Mouse (Mus musculus) hindbrain, postnatal 0 days (tissue): ENCODE results near the gene Large1. TPM values are rescaled to one million over a fixed set of nuclear protein-coding genes. Genes with fewer than 3 reads are reported as not detected.
"Not testable (repeated sequence)": the region's sequence is repeated elsewhere in the genome, so short reads cannot be mapped to it uniquely, and the experiment has no call there.

Source experiments
- ATAC-seq: fragments of 200-750 bp; cut with Nextera tagmentation; 2 replicates; pipeline ENCODE4 v1.8.0; 2017; ENCODE audit warnings: mild to moderate bottlenecking, moderate TSS enrichment, moderate library complexity
- DNase-seq: peaks from one replicate; pipeline ENCODE4 v3.0.0-alpha.2; 2015; ENCODE audit warnings: low spot score
- H3K27ac ChIP-seq: fragments of 300-500 bp; sonication (generic); 2 replicates; pipeline ENCODE4 v1.5.1; 2014; ENCODE audit warnings: mild to moderate bottlenecking
- H3K27me3 ChIP-seq: fragments of 300-500 bp; sonication (generic); 2 replicates; pipeline ENCODE4 v1.6.1; 2014; ENCODE audit warnings: low read length, mixed read lengths; ENCODE audit not compliant: insufficient read depth
- H3K36me3 ChIP-seq: fragments of 300-500 bp; sonication (generic); 2 replicates; pipeline ENCODE4 v1.6.1; 2014; ENCODE audit warnings: low read length, mixed read lengths; ENCODE audit not compliant: insufficient read depth
- H3K4me1 ChIP-seq: fragments of 300-500 bp; sonication (generic); 2 replicates; pipeline ENCODE4 v1.6.1; 2014; ENCODE audit warnings: antibody characterized with exemption, low read length, mixed read lengths; ENCODE audit not compliant: insufficient read depth
- H3K4me2 ChIP-seq: fragments of 300-500 bp; sonication (generic); 2 replicates; pipeline ENCODE4 v1.6.1; 2014; ENCODE audit warnings: low read depth, mild to moderate bottlenecking, low read length, moderate library complexity, mixed read lengths
- H3K4me3 ChIP-seq: fragments of 300-500 bp; sonication (generic); 2 replicates; pipeline ENCODE4 v1.5.1; 2014; ENCODE audit warnings: low read length
- H3K9ac ChIP-seq: fragments of 300-500 bp; sonication (generic); replicated peaks from 2 replicates; pipeline ENCODE4 v1.6.1; 2014; ENCODE audit warnings: mild to moderate bottlenecking, low read length, moderate library complexity, mixed read lengths
- H3K9me3 ChIP-seq: fragments of 300-500 bp; sonication (generic); 2 replicates; pipeline ENCODE4 v1.6.1; 2016; ENCODE audit warnings: low read length, mixed read lengths
- CTCF ChIP-seq: IDR thresholded peaks from 2 replicates; pipeline ENCODE4 v1.5.1; 2016; ENCODE audit warnings: antibody characterized with exemption, control low read depth, low read depth
- WGBS: fragments of 180-500 bp; shearing (Covaris S2); extraction: QIAGEN DNeasy Blood & Tissue Kit; methylation state at CpG from one replicate; pipeline ENCODE4 v1.1.7; 2014; 5-methylcytosine and 5-hydroxymethylcytosine counted together
- polyA plus RNA-seq: library from polyadenylated mRNA; unstranded; fragments of >200 nt; fragmentation: Nextera tagmentation; extraction: Ambion mirVana; gene quantifications from 2 replicates; pipeline ENCODE4 v1.2.1, GENCODE M21; 2015
- total RNA-seq: library from RNA; depleted of rRNA; stranded (reverse); fragments of >200 nt; gene quantifications from 2 replicates; pipeline ENCODE4 v1.2.3, GENCODE M21; 2014

The Large1 gene
- total and polyA plus RNA-seq, 2 experiments from 2014 or later: 13.4 to 97.9 TPM

DNA sequence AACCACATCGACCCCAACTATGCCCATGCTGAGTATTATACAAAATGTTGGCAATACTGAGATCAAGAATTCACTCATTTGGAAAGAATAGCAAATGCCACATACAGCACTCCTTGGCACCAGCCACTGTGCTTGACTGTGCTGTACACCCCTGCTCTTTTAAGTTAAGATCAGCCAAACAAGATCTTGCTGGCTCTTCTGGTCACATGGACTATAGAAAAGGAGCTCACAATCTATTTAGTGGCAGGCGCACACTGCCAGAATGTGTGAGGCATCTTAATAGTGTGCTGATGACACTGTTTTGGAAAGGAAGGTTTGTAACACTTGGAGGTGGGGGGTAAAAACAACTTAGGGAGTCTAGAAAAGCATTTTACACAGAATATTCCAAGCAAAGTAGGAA, 337.0 kb downstream of the Large1 start:
- no peaks in the 10 kb centered on the region for H3K36me3 ChIP-seq
- ATAC-seq (no peak), DNase-seq (no peak)
- H3K27me3 ChIP-seq: no peaks in the 10 kb centered on the region
- WGBS: 70% methylated on average over 2 of the region's 2 CpGs
- no peak overlapping the region for H3K4me2 ChIP-seq
- H3K4me3 ChIP-seq: no peak overlapping the region
- no peaks in the 10 kb centered on the region for H3K9me3 ChIP-seq
- H3K9ac ChIP-seq: no peak overlapping the region
- no peak overlapping the region for H3K27ac ChIP-seq
- H3K4me1 ChIP-seq: no peaks in the 10 kb centered on the region
- TF ChIP-seq CTCF: no peak

DNA sequence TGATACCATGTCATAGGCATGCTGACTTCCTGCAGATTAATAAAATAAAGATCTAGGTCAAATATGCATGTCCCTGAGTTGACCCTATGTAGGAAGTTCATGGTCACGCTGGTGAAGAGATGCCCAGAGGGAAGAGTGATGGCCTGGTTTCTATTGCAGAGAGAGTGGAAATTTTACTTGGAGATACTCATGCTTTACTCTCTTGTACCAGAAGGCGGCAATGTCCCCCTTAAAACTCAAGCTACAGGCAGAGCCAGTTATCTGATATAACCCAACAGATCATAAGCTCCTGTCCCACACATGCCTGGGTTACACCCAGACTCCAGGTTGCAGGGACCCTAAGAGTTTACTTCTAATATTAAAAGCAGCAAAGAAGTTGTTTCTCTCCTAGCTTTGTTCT, 345.9 kb downstream of the Large1 start:
- Histone ChIP-seq H3K9me3 (no peaks in the 10 kb centered on the region), H3K36me3 (no peaks in the 10 kb centered on the region), H3K27ac (no peak overlapping the region), H3K4me2 (no peak overlapping the region), H3K4me1 (no peaks in the 10 kb centered on the region), H3K9ac (no peak overlapping the region), H3K27me3 (no peaks in the 10 kb centered on the region), H3K4me3 (no peak overlapping the region)
- peak; percentile 52 for DNase-seq
- ATAC-seq: peak; percentile 64; the same call in 1 of the 2 replicates
- TF ChIP-seq CTCF: peak; percentile 66
- WGBS: 65% methylated on average over 2 of the region's 2 CpGs

DNA sequence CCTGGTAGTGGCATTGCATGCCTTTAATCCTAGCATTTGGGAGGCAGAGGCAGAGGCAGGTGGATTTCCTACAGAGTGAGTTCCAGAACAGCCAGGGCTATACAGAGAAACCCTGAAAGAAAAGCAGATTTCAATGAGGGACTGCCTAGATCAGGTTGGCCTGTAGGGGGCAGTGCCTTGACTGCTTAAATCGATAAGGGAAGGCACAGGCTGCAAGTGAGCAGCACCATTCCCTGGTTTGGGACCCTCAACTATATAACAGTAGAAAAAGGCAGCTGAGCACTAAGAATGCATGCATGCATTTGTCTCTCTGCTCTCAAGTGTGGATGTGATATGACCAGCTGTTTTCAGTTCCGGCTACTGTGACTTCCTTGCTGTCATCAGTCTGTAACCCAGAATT, 349.5 kb downstream of the Large1 start:
- Histone ChIP-seq H3K4me3 (no peak overlapping the region), H3K9me3 (no peaks in the 10 kb centered on the region), H3K36me3 (no peaks in the 10 kb centered on the region), H3K27ac (no peak overlapping the region), H3K4me1 (no peaks in the 10 kb centered on the region), H3K4me2 (no peak overlapping the region), H3K9ac (no peak overlapping the region), H3K27me3 (no peaks in the 10 kb centered on the region)
- peak; percentile 63 for DNase-seq
- 53% methylated on average over 2 of the region's 2 CpGs for WGBS
- TF ChIP-seq CTCF: peak; percentile 76
- ATAC-seq: peak; percentile 62; the same call in 1 of the 2 replicates

DNA sequence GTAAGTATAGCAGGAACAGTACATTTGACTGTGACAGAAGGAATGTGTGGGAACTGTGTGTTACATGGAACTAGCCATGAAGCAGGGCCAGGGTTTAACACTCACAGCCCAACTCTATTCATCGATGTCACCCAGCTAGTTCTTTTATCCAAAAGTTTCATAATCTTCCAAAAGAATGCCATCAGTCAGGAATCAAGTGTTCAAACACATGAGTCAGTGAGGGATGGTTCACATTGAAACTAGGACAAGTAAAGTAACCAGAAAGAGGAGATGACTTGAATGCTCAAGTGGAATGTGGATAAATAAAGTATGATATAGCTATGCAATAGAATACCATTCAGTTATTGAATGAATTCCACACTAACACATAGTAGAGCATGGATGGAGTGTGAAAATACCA, 359.5 kb downstream of the Large1 start:
- ATAC-seq: no peak
- WGBS: 93% methylated on average over 1 of the region's 1 CpGs
- no peak for TF ChIP-seq CTCF

DNA sequence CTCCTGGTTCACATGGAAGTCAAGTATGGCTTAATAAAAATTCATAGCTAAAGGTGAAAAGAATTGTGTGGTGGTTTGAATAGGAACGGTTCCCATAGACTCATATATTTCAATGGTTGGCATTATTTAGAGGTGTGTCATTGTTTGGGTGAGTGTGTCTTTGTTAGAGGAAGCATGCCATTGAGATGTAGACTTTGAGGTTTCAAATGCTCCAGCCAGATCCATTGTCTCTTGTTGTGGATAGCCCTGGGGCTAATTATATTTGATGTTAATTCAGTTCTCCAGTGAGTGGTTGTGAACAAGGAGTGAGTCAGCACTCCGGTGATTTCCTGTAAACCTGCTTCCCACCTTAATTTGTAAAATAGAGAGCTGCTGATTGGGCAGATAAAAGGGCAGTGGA, 362.9 kb downstream of the Large1 start:
- Histone ChIP-seq H3K27ac (no peak overlapping the region), H3K4me2 (no peak overlapping the region), H3K27me3 (no peaks in the 10 kb centered on the region), H3K4me3 (no peak overlapping the region), H3K36me3 (no peaks in the 10 kb centered on the region), H3K4me1 (no peaks in the 10 kb centered on the region), H3K9ac (no peak overlapping the region), H3K9me3 (no peaks in the 10 kb centered on the region)
- ATAC-seq: no peak
- WGBS: 80% methylated on average over 2 of the region's 2 CpGs
- no peak for DNase-seq
- TF ChIP-seq CTCF: no peak

More for the DNA sequence above, 359.5 kb downstream of the Large1 start:
- Histone ChIP-seq H3K36me3 (no peaks in the 10 kb centered on the region), H3K4me1 (no peaks in the 10 kb centered on the region), H3K27me3 (no peaks in the 10 kb centered on the region), H3K4me2 (no peak overlapping the region), H3K4me3 (no peak overlapping the region), H3K9ac (no peak overlapping the region), H3K27ac (no peak overlapping the region), H3K9me3 (no peaks in the 10 kb centered on the region)
- no peak for DNase-seq

DNA sequence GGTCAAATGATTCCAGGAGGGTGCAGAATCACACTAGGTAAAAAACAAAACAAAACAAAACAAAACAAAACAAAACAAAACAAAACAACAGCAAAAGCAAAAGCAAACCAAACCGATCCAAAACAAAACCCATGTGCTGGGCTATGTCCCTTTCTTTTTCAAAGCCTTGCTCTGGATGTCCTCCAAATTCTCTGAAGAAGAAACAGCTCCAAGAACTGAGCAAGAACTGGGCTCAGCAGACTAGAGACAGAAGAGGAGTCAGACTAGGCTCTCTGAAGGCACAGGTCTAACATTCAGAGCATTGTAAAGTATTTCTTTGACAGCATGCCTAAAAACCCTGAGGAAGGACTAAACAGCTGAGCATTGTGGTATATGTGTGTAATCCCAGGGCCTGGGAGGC, 370.5 kb downstream of the Large1 start:
- H3K4me2 ChIP-seq: no peak overlapping the region
- WGBS: 79% methylated on average over 1 of the region's 1 CpGs
- H3K9me3 ChIP-seq: no peaks in the 10 kb centered on the region
- ATAC-seq (no peak), DNase-seq (no peak)
- H3K27me3 ChIP-seq: no peaks in the 10 kb centered on the region
- no peak overlapping the region for H3K9ac ChIP-seq
- H3K27ac ChIP-seq: no peak overlapping the region
- no peak overlapping the region for H3K4me3 ChIP-seq
- no peaks in the 10 kb centered on the region for H3K36me3 ChIP-seq
- TF ChIP-seq CTCF: no peak
- no peaks in the 10 kb centered on the region for H3K4me1 ChIP-seq

DNA sequence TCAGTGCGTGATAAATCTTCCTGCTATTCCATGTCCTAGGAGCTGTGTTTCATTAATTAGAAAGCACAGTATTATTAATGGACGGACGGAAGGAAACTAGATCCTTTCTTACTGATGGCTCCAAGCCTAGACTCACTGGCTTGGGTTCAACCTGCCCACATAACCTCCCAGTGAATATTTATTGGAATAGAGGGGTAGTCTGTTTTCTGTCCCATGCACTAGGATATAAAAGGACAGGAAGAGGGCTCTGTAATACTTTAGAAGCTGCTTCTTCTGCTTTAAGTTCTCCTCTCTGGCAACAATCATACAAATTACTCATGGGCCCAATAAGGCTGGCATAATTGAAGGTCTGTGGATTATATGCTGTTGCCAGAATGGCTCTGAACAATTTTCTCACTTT, 398.3 kb downstream of the Large1 start:
- no peaks in the 10 kb centered on the region for H3K36me3 ChIP-seq
- H3K9me3 ChIP-seq: no peaks in the 10 kb centered on the region
- TF ChIP-seq CTCF: no peak
- H3K9ac ChIP-seq: no peak overlapping the region
- DNase-seq (no peak), ATAC-seq (no peak)
- H3K4me2 ChIP-seq: no peak overlapping the region
- no peak overlapping the region for H3K4me3 ChIP-seq
- H3K27ac ChIP-seq: no peak overlapping the region
- no peaks in the 10 kb centered on the region for H3K4me1 ChIP-seq
- 73% methylated on average over 3 of the region's 3 CpGs for whole genome bisulfite sequencing
- no peaks in the 10 kb centered on the region for H3K27me3 ChIP-seq

DNA sequence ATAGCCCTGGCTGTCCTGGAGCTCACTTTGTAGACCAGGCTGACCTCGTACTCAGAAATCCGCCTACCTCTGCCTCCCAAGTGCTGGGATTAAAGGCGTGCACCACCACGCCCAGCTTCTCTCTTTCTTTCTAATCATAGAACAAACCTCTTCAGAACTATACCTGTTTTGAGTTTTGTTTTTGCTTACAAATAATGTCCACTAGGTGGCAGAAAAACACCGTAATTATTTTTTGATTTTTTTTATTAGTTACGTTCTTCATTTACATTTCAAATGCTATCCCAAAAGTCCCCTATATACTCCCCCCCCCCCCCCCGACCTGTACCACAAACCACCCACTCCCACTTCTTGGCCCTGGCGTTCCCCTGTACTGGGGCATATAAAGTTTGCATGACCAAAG, 411.9 kb downstream of the Large1 start:
- 82% methylated on average over 8 of the region's 8 CpGs for WGBS
- not testable (repeated sequence) for H3K4me3 ChIP-seq, H3K9ac ChIP-seq, H3K4me2 ChIP-seq, H3K36me3 ChIP-seq, H3K27me3 ChIP-seq, H3K27ac ChIP-seq, H3K9me3 ChIP-seq, H3K4me1 ChIP-seq, ATAC-seq
- peak; percentile 29 for DNase-seq
